Mouse (Mus musculus) gastrocnemius, postnatal 25 days (tissue): Measurements from ENCODE around the gene Fbxo3. TPM values are rescaled to one million over a fixed set of nuclear protein-coding genes. Genes with fewer than 3 reads are reported as not detected.
"Not testable (repeated sequence)": the region's sequence is repeated elsewhere in the genome, so short reads cannot be mapped to it uniquely, and the experiment has no call there.

ENCODE experiments used
- DNase-seq: peaks from one replicate; pipeline ENCODE4 v3.0.0; 2022
- total RNA-seq, 2 experiments: library from RNA; stranded (reverse); gene quantifications; 1 replicate in 1 of 2; 2 replicates in 1 of 2; pipeline ENCODE4 v1.2.3; 2021

The Fbxo3 gene
- total RNA-seq, 2 experiments from 2014 or later, result 41.2 to 44.7 TPM

GRCm38 (mm10) chr2:104096796-104097195, 69.3 kb downstream of the Fbxo3 start:
- not testable (repeated sequence) for DNase-seq

- DNase-seq, result not testable (repeated sequence)
Measured at GRCm38 (mm10) chr2:104097396-104097795, 69.9 kb downstream of the Fbxo3 start.

- no peak for DNase-seq
Measured at GRCm38 (mm10) chr2:104098529-104099230, 71.2 kb downstream of the Fbxo3 start.

- no peak for DNase-seq
Measured at GRCm38 (mm10) chr2:104099231-104099585, 71.7 kb downstream of the Fbxo3 start.

- no peak for DNase-seq
Measured at GRCm38 (mm10) chr2:104099946-104100345, 72.4 kb downstream of the Fbxo3 start.

GRCm38 (mm10) chr2:104104800-104105199, 77.3 kb downstream of the Fbxo3 start:
- DNase-seq, result no peak

GRCm38 (mm10) chr2:104109021-104109420, 81.5 kb downstream of the Fbxo3 start:
- DNase-seq, result not testable (repeated sequence)

GRCm38 (mm10) chr2:104109528-104109927, 82.0 kb downstream of the Fbxo3 start:
- DNase-seq, result no peak

- DNase-seq, result no peak
Measured at GRCm38 (mm10) chr2:104110031-104110430, 82.5 kb downstream of the Fbxo3 start.

GRCm38 (mm10) chr2:104111170-104111797, 83.8 kb downstream of the Fbxo3 start:
- not testable (repeated sequence) for DNase-seq

Other genes starting within 250 kb of the Fbxo3 start
- 100 to 1,000 TPM; 108 to 110 TPM for gene Caprin1, start 230.1 kb upstream of the Fbxo3 start, total RNA-seq
- 10 to 100 TPM in 1 of 2 experiments, 1 to 10 TPM in 1; 7.0 to 10.6 TPM for gene Lmo2, start 69.7 kb upstream of the Fbxo3 start, total RNA-seq
- not detected for gene 4931422A03Rik, start 640 bp downstream of the Fbxo3 start, total RNA-seq
- gene Gm10912, start 38.1 kb downstream of the Fbxo3 start, total RNA-seq, result under 1 TPM; 0.33 to 0.59 TPM
- not detected for gene Gm10799, start 40.8 kb downstream of the Fbxo3 start, total RNA-seq
- 1 to 10 TPM; 2.6 to 3.6 TPM for gene Cd59b, start 42.1 kb downstream of the Fbxo3 start, total RNA-seq
- gene Cd59a, start 68.1 kb downstream of the Fbxo3 start, total RNA-seq, result 10 to 100 TPM; 16.3 to 22.5 TPM
- gene A930018P22Rik, start 95.0 kb downstream of the Fbxo3 start, total RNA-seq, result 1 to 10 TPM; 1.0 to 1.3 TPM